Mouse (Mus musculus) C2C12 (cell line): ENCODE measurements around the gene Gm5458. TPM values are rescaled to one million over a fixed set of nuclear protein-coding genes. Genes with fewer than 3 reads are reported as not detected.
"Not testable (repeated sequence)": the region's sequence is repeated elsewhere in the genome, so short reads cannot be mapped to it uniquely, and the experiment has no call there.

Source experiments
- H3K27me3 ChIP-seq: one replicate; pipeline ENCODE4 v1.6.1; 2011; ENCODE audit not compliant: control insufficient read depth, insufficient read depth, insufficient read length
- H3K36me3 ChIP-seq: one replicate; pipeline ENCODE4 v1.6.1; 2011; ENCODE audit not compliant: control insufficient read depth, insufficient read depth
- H3K4me3 ChIP-seq: one replicate; pipeline ENCODE4 v1.5.1; 2011; ENCODE audit warnings: mild to moderate bottlenecking, control low read depth; ENCODE audit not compliant: poor library complexity, insufficient read depth, severe bottlenecking
- H3K79me2 ChIP-seq: one replicate; pipeline ENCODE4 v1.6.1; 2011; ENCODE audit not compliant: control insufficient read depth, insufficient read depth
- H3K79me3 ChIP-seq: one replicate; pipeline ENCODE4 v1.6.1; 2011; ENCODE audit warnings: low read depth, control low read depth
- H3ac ChIP-seq: one replicate; pipeline ENCODE3; 2011; ENCODE audit warnings: low read depth; ENCODE audit not compliant: control insufficient read depth, insufficient read length
- CEBPB ChIP-seq: IDR thresholded peaks from one replicate; pipeline ENCODE4 v1.6.1; 2011; ENCODE audit warnings: low read depth, mild to moderate bottlenecking, control low read depth, moderate library complexity
- CTCF ChIP-seq: IDR thresholded peaks from one replicate; pipeline ENCODE4 v1.5.1; 2011; ENCODE audit not compliant: control insufficient read depth, insufficient read depth, insufficient read length
- FOSL1 ChIP-seq: IDR thresholded peaks from one replicate; pipeline ENCODE4 v1.8.0; 2011; ENCODE audit warnings: mild to moderate bottlenecking, low read length; ENCODE audit not compliant: poor library complexity, insufficient read depth, severe bottlenecking
- MAX ChIP-seq: IDR thresholded peaks from one replicate; pipeline ENCODE4 v1.6.1; 2011; ENCODE audit warnings: mild to moderate bottlenecking, control low read depth
- MYOD1 ChIP-seq: IDR thresholded peaks from one replicate; pipeline ENCODE4 v1.6.1; 2011; ENCODE audit warnings: low read depth; ENCODE audit not compliant: control insufficient read depth, insufficient read length
- MYOG ChIP-seq: IDR thresholded peaks from one replicate; pipeline ENCODE4 v1.6.1; 2011; ENCODE audit not compliant: control insufficient read depth, insufficient read length; ENCODE audit errors: extremely low read depth
- USF1 ChIP-seq: IDR thresholded peaks from one replicate; pipeline ENCODE4 v1.6.1; 2011; ENCODE audit warnings: low read depth, mild to moderate bottlenecking, control low read depth, moderate library complexity
- long read RNA-seq, 2 experiments: library from polyadenylated mRNA; unstranded; transcript quantifications; one replicate each; pipeline ENCODE4 v2.0.0; 2019 to 2020
- polyA plus RNA-seq: library from polyadenylated mRNA; unstranded; fragments of >200 nt; fragmentation: generic; extraction: Trizol; gene quantifications from one replicate; pipeline ENCODE4 v1.2.1, GENCODE M21; 2012; ENCODE audit warnings: missing spikeins

Gm5458 gene
- polyA plus RNA-seq = not detected
- long read RNA-seq, experiment 1 = 0 reads
- long read RNA-seq, experiment 2 = 0 reads

GRCm38 (mm10) chr14:19602481-19602880 lies at the start of gene Gm5458:
TSS of gene Gm5458 (minus strand) at chr14:19602581.
- not testable (repeated sequence) for H3K79me2 ChIP-seq, H3ac ChIP-seq, H3K4me3 ChIP-seq, H3K79me3 ChIP-seq, H3K27me3 ChIP-seq, H3K36me3 ChIP-seq

DNA sequence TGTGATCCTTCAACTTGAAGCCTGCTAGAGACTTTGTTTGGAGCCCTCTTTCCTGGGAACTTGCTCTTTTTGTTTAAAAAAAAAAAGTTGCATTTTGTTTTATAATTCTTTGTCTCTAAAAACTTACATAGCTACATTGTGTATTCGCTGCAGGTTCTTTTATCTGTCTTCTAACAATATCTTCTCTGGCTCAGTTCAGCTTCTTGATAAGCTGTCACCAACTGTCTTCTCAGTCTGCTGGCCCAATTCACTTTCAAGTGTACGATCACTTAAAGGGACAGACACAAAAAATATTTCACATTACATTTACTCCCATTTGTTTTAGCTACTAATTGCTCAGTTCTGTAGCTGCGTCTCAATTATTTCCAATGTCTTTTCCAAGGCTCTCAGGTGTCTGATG lies 43.9 kb upstream of the Gm5458 start:
- no peak overlapping the region for H3ac ChIP-seq
- no peaks in the 10 kb centered on the region for H3K27me3 ChIP-seq
- no peak overlapping the region for H3K4me3 ChIP-seq
- no peaks in the 10 kb centered on the region for H3K36me3 ChIP-seq
- H3K79me3 ChIP-seq = no peaks in the 10 kb centered on the region
- no peaks in the 10 kb centered on the region for H3K79me2 ChIP-seq
- TF ChIP-seq MYOG (no peak), MAX (no peak), MYOD1 (no peak), CTCF (no peak), CEBPB (no peak), USF1 (no peak), FOSL1 (no peak)

DNA sequence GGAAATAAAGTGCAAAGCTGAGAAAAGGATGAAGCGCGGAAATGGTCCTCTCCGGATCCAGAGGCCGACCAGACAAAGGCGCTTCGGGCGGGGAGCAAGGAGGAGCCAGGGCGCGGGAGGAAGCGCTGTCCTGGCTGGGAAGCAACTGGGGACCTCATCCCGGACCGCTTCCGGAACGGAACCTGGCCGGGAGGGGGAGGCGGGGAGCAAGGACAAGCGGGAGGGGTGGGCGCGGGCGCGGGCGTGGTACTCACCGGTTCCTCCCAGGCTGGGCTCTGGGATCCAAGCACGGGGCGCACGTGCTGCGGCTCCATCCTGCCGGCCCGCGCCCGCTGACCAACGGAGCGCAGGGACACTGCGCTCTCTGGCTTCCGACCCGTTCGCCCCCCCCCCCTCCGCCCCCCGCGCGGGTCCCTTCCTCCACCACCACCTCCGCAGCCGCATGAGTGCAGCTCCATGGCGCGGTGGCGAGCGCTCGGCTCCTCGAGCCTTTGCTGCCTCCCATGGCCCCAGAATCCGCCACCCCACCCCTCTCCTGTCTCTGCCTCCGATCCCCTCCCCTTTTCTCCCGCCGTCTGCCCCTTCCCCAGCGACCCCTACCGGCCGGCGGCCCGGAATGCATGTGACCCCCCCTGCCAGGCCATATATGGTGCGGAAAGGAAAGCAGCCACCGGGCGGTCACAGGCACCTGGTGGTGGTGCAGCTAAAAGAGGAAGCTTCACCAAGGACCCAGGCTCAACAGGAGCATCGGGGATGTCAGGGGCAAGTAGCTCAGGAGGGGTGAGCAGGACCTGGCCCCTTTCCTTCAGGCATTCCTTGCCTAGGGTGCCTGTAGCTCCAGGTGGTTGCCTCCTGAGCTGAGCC lies 17.3 kb downstream of the Gm5458 start, which contains the start of gene Gm2237:
Gene Gm2237 (minus strand): TSS at position 332 of the 864 bp plus-strand sequence.
- Histone ChIP-seq H3K4me3 (peak within 1 kb of the TSS; percentile 23), H3ac (peak within 1 kb of the TSS; percentile 53)
- H3K36me3 ChIP-seq, H3K79me2 ChIP-seq, H3K27me3 ChIP-seq, H3K79me3 ChIP-seq: not testable (repeated sequence)

GRCm38 (mm10) chr14:19549863-19550262 lies 52.5 kb downstream of the Gm5458 start, which contains the start of gene Gm2244:
TSS of gene Gm2244 (minus strand) at chr14:19549963.
- not testable (repeated sequence) for H3K27me3 ChIP-seq, H3K4me3 ChIP-seq, H3ac ChIP-seq, H3K36me3 ChIP-seq, H3K79me3 ChIP-seq, H3K79me2 ChIP-seq

Other genes with a start within 250 kb of the Gm5458 start
- gene Gm21738, start 183.7 kb downstream of the Gm5458 start, polyA plus RNA-seq = 0.09 TPM
- not detected for gene Gm2244, start 52.6 kb downstream of the Gm5458 start, polyA plus RNA-seq
- 0.77 TPM for gene Gm2237, start 17.4 kb downstream of the Gm5458 start, polyA plus RNA-seq
- gene Nid2, start 148.7 kb upstream of the Gm5458 start, polyA plus RNA-seq = 25.6 TPM
- gene Rtraf, start 221.2 kb upstream of the Gm5458 start, polyA plus RNA-seq = 115 TPM